Mouse (Mus musculus) MEL (cell line): Measurements from ENCODE around the gene Ube2o. TPM values are rescaled to one million over a fixed set of nuclear protein-coding genes. Genes with fewer than 3 reads are reported as not detected.

Experiments
- DNase-seq: peaks from one replicate; pipeline ENCODE4 v3.0.0; 2011; ENCODE audit warnings: low read depth, low spot score
- H3K27ac ChIP-seq: 2 replicates; pipeline ENCODE4 v1.5.1; 2012; ENCODE audit warnings: low read depth, mild to moderate bottlenecking, control low read depth, low read length, moderate library complexity; ENCODE audit not compliant: control insufficient read depth
- H3K27me3 ChIP-seq, 2 experiments: fragments of 150-350 bp in 1 of 2; sonication (generic) in 1 of 2; 2 replicates each; pipeline ENCODE4 v1.6.1; 2012; ENCODE audit warnings: low read length in 2 of 2, mild to moderate bottlenecking in 2 of 2, improper control_type of control experiment in 1 of 2, moderate library complexity in 1 of 2; ENCODE audit not compliant: insufficient read depth in 2 of 2, control insufficient read depth in 1 of 2
- H3K36me3 ChIP-seq, 2 experiments: 2 replicates each; pipeline ENCODE4 v1.6.1; 2012 to 2014; ENCODE audit warnings: low read length in 2 of 2, improper control_type of control experiment in 1 of 2, inconsistent platforms in 1 of 2, mild to moderate bottlenecking in 1 of 2; ENCODE audit not compliant: insufficient read depth in 2 of 2, control insufficient read depth in 1 of 2
- H3K4me1 ChIP-seq, 2 experiments: fragments of 150-350 bp in 1 of 2; sonication (generic) in 1 of 2; 2 replicates each; pipeline ENCODE4 v1.6.1; 2012; ENCODE audit warnings: low read length in 2 of 2, improper control_type of control experiment in 1 of 2, mild to moderate bottlenecking in 1 of 2; ENCODE audit not compliant: insufficient read depth in 2 of 2, control insufficient read depth in 1 of 2
- H3K4me3 ChIP-seq, 2 experiments: fragments of 150-350 bp in 1 of 2; sonication (generic) in 1 of 2; 2 replicates each; pipeline ENCODE4 v1.5.1; 2012; ENCODE audit warnings: low read depth in 2 of 2, low read length in 2 of 2, mild to moderate bottlenecking in 2 of 2, moderate library complexity in 2 of 2, control low read depth in 1 of 2, improper control_type of control experiment in 1 of 2; ENCODE audit not compliant: control insufficient read depth in 1 of 2, insufficient read depth in 1 of 2
- H3K79me2 ChIP-seq: 2 replicates; pipeline ENCODE4 v1.6.1; 2012; ENCODE audit warnings: mild to moderate bottlenecking, low read length, moderate library complexity; ENCODE audit not compliant: control insufficient read depth, poor library complexity, insufficient read depth
- H3K9ac ChIP-seq: 2 replicates; pipeline ENCODE4 v1.6.1; 2012; ENCODE audit warnings: low read depth, mild to moderate bottlenecking, control low read depth, low read length, moderate library complexity; ENCODE audit not compliant: control insufficient read depth, poor library complexity, severe bottlenecking
- H3K9me3 ChIP-seq: fragments of 150-350 bp; sonication (generic); replicated peaks from 2 replicates; pipeline ENCODE4 v1.6.1; 2012; ENCODE audit warnings: mild to moderate bottlenecking, low read length, improper control_type of control experiment, moderate library complexity; ENCODE audit not compliant: insufficient read depth
- BHLHE40 ChIP-seq: IDR thresholded peaks from 2 replicates; pipeline ENCODE4 v1.6.1; 2012; ENCODE audit warnings: low read depth, mild to moderate bottlenecking, inconsistent platforms, low read length, improper control_type of control experiment, borderline replicate concordance
- CHD1 ChIP-seq: IDR thresholded peaks from 2 replicates; pipeline ENCODE4 v1.6.1; 2012; ENCODE audit warnings: low read depth, mild to moderate bottlenecking, inconsistent platforms, low read length, improper control_type of control experiment
- CHD2 ChIP-seq: IDR thresholded peaks from 2 replicates; pipeline ENCODE4 v1.6.1; 2011; ENCODE audit warnings: low read length, improper control_type of control experiment
- CTCF ChIP-seq, 3 experiments: IDR thresholded peaks in 2 of 3; conservative IDR thresholded peaks in 1 of 3; 2 replicates each; pipeline ENCODE4 v1.5.1; 2011 to 2012; ENCODE audit warnings: low read length in 3 of 3, low read depth in 2 of 3, mild to moderate bottlenecking in 2 of 3, improper control_type of control experiment in 1 of 3, inconsistent platforms in 1 of 3, mixed read lengths in 1 of 3, moderate library complexity in 1 of 3; ENCODE audit not compliant: control insufficient read depth in 1 of 3, insufficient read depth in 1 of 3, poor library complexity in 1 of 3, severe bottlenecking in 1 of 3
- ELF1 ChIP-seq: IDR thresholded peaks from 2 replicates; pipeline ENCODE4 v1.6.1; 2014; ENCODE audit warnings: low read depth, mild to moderate bottlenecking, inconsistent platforms, low read length, improper control_type of control experiment, moderate library complexity
- ETS1 ChIP-seq: IDR thresholded peaks from 2 replicates; pipeline ENCODE4 v1.6.1; 2012; ENCODE audit warnings: low read depth, mild to moderate bottlenecking, inconsistent platforms, low read length, improper control_type of control experiment, moderate library complexity
- GABPA ChIP-seq: IDR thresholded peaks from 2 replicates; pipeline ENCODE4 v1.6.1; 2012; ENCODE audit warnings: low read depth, mild to moderate bottlenecking, inconsistent platforms, low read length, improper control_type of control experiment, moderate library complexity
- HCFC1 ChIP-seq: IDR thresholded peaks from 2 replicates; pipeline ENCODE4 v1.6.1; 2012; ENCODE audit warnings: low read depth, mild to moderate bottlenecking, inconsistent platforms, low read length, improper control_type of control experiment, moderate library complexity
- MAFK ChIP-seq: IDR thresholded peaks from 2 replicates; pipeline ENCODE4 v1.6.1; 2011; ENCODE audit warnings: low read depth, mild to moderate bottlenecking, low read length, improper control_type of control experiment, borderline replicate concordance
- MXI1 ChIP-seq: IDR thresholded peaks from 2 replicates; pipeline ENCODE4 v1.6.1; 2011; ENCODE audit warnings: mild to moderate bottlenecking, low read depth, low read length, improper control_type of control experiment
- MYC ChIP-seq: IDR thresholded peaks from 2 replicates; pipeline ENCODE4 v1.6.1; 2011; ENCODE audit warnings: low read depth, mild to moderate bottlenecking, low read length, improper control_type of control experiment, moderate library complexity
- NELFE ChIP-seq: IDR thresholded peaks from 2 replicates; pipeline ENCODE4 v1.6.1; 2011; ENCODE audit warnings: low read depth, low read length, improper control_type of control experiment
- NRF1 ChIP-seq: IDR thresholded peaks from 2 replicates; pipeline ENCODE4 v1.6.1; 2014; ENCODE audit warnings: low read depth, mild to moderate bottlenecking, inconsistent platforms, low read length, improper control_type of control experiment, moderate library complexity; ENCODE audit not compliant: poor library complexity, insufficient read depth, severe bottlenecking
- POLR2A ChIP-seq, 2 experiments: IDR thresholded peaks; 2 replicates each; pipeline ENCODE4 v1.6.1; 2011 to 2012; ENCODE audit warnings: low read length in 2 of 2, mild to moderate bottlenecking in 2 of 2, control low read depth in 1 of 2, improper control_type of control experiment in 1 of 2, low read depth in 1 of 2, moderate library complexity in 1 of 2; ENCODE audit not compliant: control insufficient read depth in 1 of 2, insufficient read depth in 1 of 2, poor library complexity in 1 of 2
- POLR2AphosphoS2 ChIP-seq: IDR thresholded peaks from 2 replicates; pipeline ENCODE4 v1.6.1; 2011; ENCODE audit warnings: low read length, improper control_type of control experiment
- POLR2AphosphoS5 ChIP-seq: IDR thresholded peaks from 2 replicates; pipeline ENCODE4 v1.6.1; 2012; ENCODE audit warnings: low read depth, borderline replicate concordance, mild to moderate bottlenecking, inconsistent platforms, low read length, moderate library complexity, mixed read lengths
- RAD21 ChIP-seq: IDR thresholded peaks from 2 replicates; pipeline ENCODE4 v1.6.1; 2011; ENCODE audit warnings: mild to moderate bottlenecking, low read depth, low read length, improper control_type of control experiment
- SIN3A ChIP-seq: IDR thresholded peaks from 2 replicates; pipeline ENCODE4 v1.6.1; 2012; ENCODE audit warnings: low read length, improper control_type of control experiment, inconsistent platforms
- TAL1 ChIP-seq: IDR thresholded peaks from 2 replicates; pipeline ENCODE4 v1.6.1; 2012; ENCODE audit warnings: mild to moderate bottlenecking, inconsistent platforms, low read length, moderate library complexity, mixed read lengths
- TBP ChIP-seq: IDR thresholded peaks from 2 replicates; pipeline ENCODE4 v1.8.0; 2011; ENCODE audit warnings: low read depth, low read length, improper control_type of control experiment
- UBTF ChIP-seq: IDR thresholded peaks from 2 replicates; pipeline ENCODE4 v1.6.1; 2012; ENCODE audit warnings: low read depth, mild to moderate bottlenecking, inconsistent platforms, low read length, improper control_type of control experiment, moderate library complexity, borderline replicate concordance; ENCODE audit not compliant: insufficient read depth
- USF1 ChIP-seq: IDR thresholded peaks from 2 replicates; pipeline ENCODE4 v1.6.1; 2014; ENCODE audit warnings: low read depth, mild to moderate bottlenecking, inconsistent platforms, low read length, improper control_type of control experiment, moderate library complexity
- ZC3H11A ChIP-seq: IDR thresholded peaks from 2 replicates; pipeline ENCODE4 v1.6.1; 2012; ENCODE audit warnings: low read depth, mild to moderate bottlenecking, inconsistent platforms, low read length, improper control_type of control experiment
- ZKSCAN1 ChIP-seq: IDR thresholded peaks from 2 replicates; pipeline ENCODE4 v1.6.1; 2012; ENCODE audit warnings: low read depth, mild to moderate bottlenecking, inconsistent platforms, low read length, improper control_type of control experiment, moderate library complexity
- ZMIZ1 ChIP-seq: IDR thresholded peaks from 2 replicates; pipeline ENCODE4 v1.6.1; 2012; ENCODE audit warnings: low read depth, mild to moderate bottlenecking, inconsistent platforms, low read length, improper control_type of control experiment, moderate library complexity
- ZNF384 ChIP-seq: IDR thresholded peaks from 2 replicates; pipeline ENCODE4 v1.6.1; 2012; ENCODE audit warnings: low read depth, mild to moderate bottlenecking, inconsistent platforms, low read length, improper control_type of control experiment
- polyA plus RNA-seq, 2 experiments: library from polyadenylated mRNA; stranded (reverse) in 1 of 2; unstranded in 1 of 2; fragments of >175 nt in 1 of 2; fragments of >200 nt in 1 of 2; gene quantifications; 2 replicates each; pipeline versions ENCODE4 v1.2.1 to v1.2.4; 2012; ENCODE audit warnings: low replicate concordance in 2 of 2, low read depth in 1 of 2; ENCODE audit not compliant: insufficient read length in 2 of 2, insufficient read depth in 1 of 2, missing spikeins in 1 of 2
- total RNA-seq: library from RNA; depleted of rRNA; stranded (reverse); fragments of 300-350 nt; gene quantifications from 2 replicates; pipeline ENCODE4 v1.2.3, GENCODE M21; 2012

Gene Ube2o
- total and polyA plus RNA-seq, 3 experiments, result 22.9 to 42.8 TPM; not detected in 1

DNA sequence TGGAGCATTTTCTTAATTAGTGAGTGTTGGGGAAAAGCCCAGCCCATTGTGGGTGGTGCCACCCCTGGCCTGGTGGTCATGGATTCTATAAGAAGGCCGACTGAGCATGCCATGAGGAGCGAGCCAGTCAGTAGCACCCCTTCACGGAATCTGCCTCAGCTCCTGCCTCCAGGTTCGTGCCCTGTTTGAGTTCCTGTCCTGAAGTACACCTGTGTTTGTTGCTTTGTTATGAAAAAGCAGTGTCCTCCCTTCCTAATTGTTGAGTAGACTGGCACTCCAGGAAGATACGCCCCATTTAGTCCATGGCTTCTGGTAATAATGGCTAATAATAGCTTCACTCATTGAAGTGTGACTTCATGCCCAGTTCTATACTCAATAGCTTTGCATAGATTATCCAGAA is 5.1 kb upstream of the Ube2o start, which contains the start of gene Aanat:
Gene Aanat (plus strand): TSS at position 123 of the 400 bp plus-strand sequence.
- peaks cover 8 to 28% of the 10 kb centered on the region in 2 experiments; a peak in 3 of 4 replicates for H3K4me1 ChIP-seq
- no peak within 1 kb of the TSS for H3K9ac ChIP-seq
- H3K27ac ChIP-seq, result no peak within 1 kb of the TSS
- H3K27me3 ChIP-seq, result no peaks in the 10 kb centered on the region
- peaks cover 0 to 10% of the 10 kb centered on the region in 2 experiments; a peak in 2 of 4 replicates for H3K36me3 ChIP-seq
- H3K79me2 ChIP-seq, result no peaks in the 10 kb centered on the region
- no peak within 1 kb of the TSS for H3K4me3 ChIP-seq
- TF ChIP-seq CTCF (IDR thresholded peaks at IDR 0.05 in 2 of 3, conservative IDR thresholded peaks at IDR 0.05 in 1 of 3; ENCODE audit: control insufficient read depth in 1 of 3, insufficient read depth in 1 of 3, low read depth in 2 of 3, low read length in 3 of 3, poor library complexity in 1 of 3, severe bottlenecking in 1 of 3) (no peak), POLR2AphosphoS2 (no peak), HCFC1 (no peak), ZC3H11A (no peak), RAD21 (no peak), TAL1 (no peak), MYC (no peak), TBP (no peak), POLR2AphosphoS5 (no peak), BHLHE40 (no peak), NRF1 (no peak), NELFE (no peak), ZKSCAN1 (no peak), ELF1 (no peak), GABPA (no peak), POLR2A (IDR thresholded peaks at IDR 0.05; ENCODE audit: control insufficient read depth in 1 of 2, insufficient read depth in 1 of 2, low read depth in 1 of 2, low read length in 2 of 2, poor library complexity in 1 of 2) (no peak), UBTF (no peak), ETS1 (no peak)
- DNase-seq, result no peak
- H3K9me3 ChIP-seq, result no peaks in the 10 kb centered on the region

DNA sequence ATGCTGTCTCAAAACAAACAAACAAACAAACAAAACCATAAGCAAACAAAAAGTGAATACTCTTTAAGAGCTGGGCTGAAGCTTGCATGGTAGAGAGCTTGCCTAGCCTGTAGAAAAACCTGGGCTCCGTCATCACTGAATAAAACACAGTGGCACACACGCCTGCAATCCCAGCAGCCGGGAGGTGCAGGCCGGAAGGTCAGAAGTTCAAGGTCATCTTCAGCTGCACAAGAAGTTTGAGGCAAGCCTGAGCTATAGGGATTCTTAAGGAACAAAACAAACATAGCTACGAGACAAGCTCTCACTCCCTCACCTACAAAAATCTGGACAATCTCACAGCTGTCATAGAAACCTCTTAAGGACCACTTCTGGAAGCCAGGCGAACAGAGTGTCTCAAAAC is 4.4 kb upstream of the Ube2o start:
- Histone ChIP-seq H3K4me1 (peaks cover 7 to 22% of the 10 kb centered on the region in 2 experiments; a peak in 3 of 4 replicates), H3K79me2 (peaks cover 5% of the 10 kb centered on the region), H3K36me3 (peaks cover 0 to 8% of the 10 kb centered on the region in 2 experiments; a peak in 2 of 4 replicates), H3K27ac (no peak overlapping the region), H3K27me3 (no peaks in the 10 kb centered on the region), H3K4me3 (no peak overlapping the region), H3K9ac (no peak overlapping the region), H3K9me3 (no peaks in the 10 kb centered on the region)
- DNase-seq, result no peak
- TF ChIP-seq POLR2A (IDR thresholded peaks at IDR 0.05; ENCODE audit: control insufficient read depth in 1 of 2, insufficient read depth in 1 of 2, low read depth in 1 of 2, low read length in 2 of 2, poor library complexity in 1 of 2) (no peak), CHD2 (no peak), POLR2AphosphoS5 (no peak), MYC (no peak), MXI1 (no peak), NELFE (no peak), ETS1 (no peak), TBP (no peak), ZMIZ1 (no peak), CHD1 (no peak), ZNF384 (no peak), MAFK (no peak), USF1 (no peak), RAD21 (no peak), SIN3A (no peak)
